Mouse (Mus musculus): ENCODE results near the gene Ip6k1. TPM values are rescaled to one million over a fixed set of nuclear protein-coding genes. Genes with fewer than 3 reads are reported as not detected.
A peak's percentile ranks its signal among the peaks of the same experiment; 100 is the strongest.

Ip6k1 gene
- total and polyA plus RNA-seq, 3 experiments, result 30.8 to 58.5 (median 55.9) TPM

GRCm38 (mm10) chr9:107985131-107986119, 16.9 kb upstream of the Ip6k1 start, which contains the start of gene Inka1:
TSS of gene Inka1 (minus strand) at chr9:107985879.
- peaks cover 46% of the 10 kb centered on the region for H3K36me3 ChIP-seq (replicated peaks)
- H3K9me3 ChIP-seq (replicated peaks), result no peaks in the 10 kb centered on the region
- DNase-seq (ENCODE audit: low spot score), result peak; percentile 68
- H3K4me3 ChIP-seq (ENCODE audit: low read depth, low read length), result peak within 1 kb of the TSS; percentile 83
- peaks cover 79% of the 10 kb centered on the region for H3K4me1 ChIP-seq (ENCODE audit: insufficient read depth, low read depth, low read length)
- ATAC-seq (ENCODE audit: extremely low read depth, insufficient number of reproducible peaks, low FRiP score, poor library complexity, severe bottlenecking), result peak; percentile 22
- no peak for TF ChIP-seq CTCF (IDR thresholded peaks at IDR 0.05; ENCODE audit: low read depth, low read length)
- no peak for TF ChIP-seq GATA2 (IDR thresholded peaks at IDR 0.05; ENCODE audit: borderline replicate concordance, low read depth, low read length)
- no peak for TF ChIP-seq GATA1 (IDR thresholded peaks at IDR 0.05; ENCODE audit: borderline replicate concordance, low read length)
- no peak for TF ChIP-seq POLR2AphosphoS5 (IDR thresholded peaks at IDR 0.05; ENCODE audit: insufficient replicate concordance, low read depth, low read length)
- no peak for TF ChIP-seq TAL1 (conservative IDR thresholded peaks at IDR 0.05; ENCODE audit: low read depth, low read length)
- no peaks in the 10 kb centered on the region for H3K27me3 ChIP-seq (ENCODE audit: insufficient read depth, low read length)

- TF ChIP-seq CTCF (IDR thresholded peaks at IDR 0.05; ENCODE audit: low read depth, low read length) (peak; percentile 62), GATA2 (IDR thresholded peaks at IDR 0.05; ENCODE audit: borderline replicate concordance, low read depth, low read length) (peak; percentile 79; the same call in 1 of the 2 replicates), POLR2AphosphoS5 (IDR thresholded peaks at IDR 0.05; ENCODE audit: insufficient replicate concordance, low read depth, low read length) (no peak), GATA1 (IDR thresholded peaks at IDR 0.05; ENCODE audit: borderline replicate concordance, low read length) (no peak), TAL1 (conservative IDR thresholded peaks at IDR 0.05; ENCODE audit: low read depth, low read length) (no peak)
- Histone ChIP-seq H3K4me1 (ENCODE audit: insufficient read depth, low read depth, low read length) (peaks cover 69% of the 10 kb centered on the region), H3K4me3 (ENCODE audit: low read depth, low read length) (peak overlapping the region; percentile 83), H3K27me3 (ENCODE audit: insufficient read depth, low read length) (0 out of 2 replicates have a peak, but pooled peaks cover 4% of the 10 kb centered on the region), H3K36me3 (replicated peaks) (peaks cover 37% of the 10 kb centered on the region), H3K9me3 (replicated peaks) (no peaks in the 10 kb centered on the region)
- no peak for ATAC-seq (ENCODE audit: extremely low read depth, insufficient number of reproducible peaks, low FRiP score, poor library complexity, severe bottlenecking)
- DNase-seq (ENCODE audit: low spot score), result no peak
Measured at GRCm38 (mm10) chr9:107986376-107986775, 15.9 kb upstream of the Ip6k1 start.

- no peak for TF ChIP-seq TAL1 (conservative IDR thresholded peaks at IDR 0.05; ENCODE audit: low read depth, low read length)
- TF ChIP-seq CTCF (IDR thresholded peaks at IDR 0.05; ENCODE audit: low read depth, low read length), result no peak
- no peak for TF ChIP-seq GATA1 (IDR thresholded peaks at IDR 0.05; ENCODE audit: borderline replicate concordance, low read length)
- TF ChIP-seq POLR2AphosphoS5 (IDR thresholded peaks at IDR 0.05; ENCODE audit: insufficient replicate concordance, low read depth, low read length), result no peak
- no peak for TF ChIP-seq GATA2 (IDR thresholded peaks at IDR 0.05; ENCODE audit: borderline replicate concordance, low read depth, low read length)
- no peak for DNase-seq (ENCODE audit: low spot score)
- Histone ChIP-seq H3K4me3 (ENCODE audit: low read depth, low read length) (no peak overlapping the region), H3K4me1 (ENCODE audit: insufficient read depth, low read depth, low read length) (peaks cover 53% of the 10 kb centered on the region), H3K36me3 (replicated peaks) (peaks cover 23% of the 10 kb centered on the region), H3K9me3 (replicated peaks) (no peaks in the 10 kb centered on the region), H3K27me3 (ENCODE audit: insufficient read depth, low read length) (peaks cover 12% of the 10 kb centered on the region)
- ATAC-seq (ENCODE audit: extremely low read depth, insufficient number of reproducible peaks, low FRiP score, poor library complexity, severe bottlenecking), result no peak
Measured at GRCm38 (mm10) chr9:107987950-107988349, 14.4 kb upstream of the Ip6k1 start.

- no peak for TF ChIP-seq GATA2 (IDR thresholded peaks at IDR 0.05; ENCODE audit: borderline replicate concordance, low read depth, low read length)
- TF ChIP-seq TAL1 (conservative IDR thresholded peaks at IDR 0.05; ENCODE audit: low read depth, low read length), result no peak
- TF ChIP-seq POLR2AphosphoS5 (IDR thresholded peaks at IDR 0.05; ENCODE audit: insufficient replicate concordance, low read depth, low read length), result no peak
- no peak for TF ChIP-seq CTCF (IDR thresholded peaks at IDR 0.05; ENCODE audit: low read depth, low read length)
- no peak for TF ChIP-seq GATA1 (IDR thresholded peaks at IDR 0.05; ENCODE audit: borderline replicate concordance, low read length)
- Histone ChIP-seq H3K27me3 (ENCODE audit: insufficient read depth, low read length) (peaks cover 28% of the 10 kb centered on the region), H3K4me1 (ENCODE audit: insufficient read depth, low read depth, low read length) (peaks cover 23% of the 10 kb centered on the region), H3K4me3 (ENCODE audit: low read depth, low read length) (no peak within 1 kb of the TSS), H3K9me3 (replicated peaks) (no peaks in the 10 kb centered on the region), H3K36me3 (replicated peaks) (no peaks in the 10 kb centered on the region)
- ATAC-seq (ENCODE audit: extremely low read depth, insufficient number of reproducible peaks, low FRiP score, poor library complexity, severe bottlenecking) (no peak), DNase-seq (ENCODE audit: low spot score) (no peak)
Measured at GRCm38 (mm10) chr9:107992197-107992596, 10.1 kb upstream of the Ip6k1 start, which contains the start of gene Cdhr4. TSS of gene Cdhr4 (plus strand) at chr9:107992497.

GRCm38 (mm10) chr9:107993013-107993412, 9.3 kb upstream of the Ip6k1 start:
- peaks cover 28% of the 10 kb centered on the region for H3K27me3 ChIP-seq (ENCODE audit: insufficient read depth, low read length)
- H3K4me3 ChIP-seq (ENCODE audit: low read depth, low read length), result no peak overlapping the region
- no peaks in the 10 kb centered on the region for H3K9me3 ChIP-seq (replicated peaks)
- H3K36me3 ChIP-seq (replicated peaks), result no peaks in the 10 kb centered on the region
- TF ChIP-seq POLR2AphosphoS5 (IDR thresholded peaks at IDR 0.05; ENCODE audit: insufficient replicate concordance, low read depth, low read length) (no peak), TAL1 (conservative IDR thresholded peaks at IDR 0.05; ENCODE audit: low read depth, low read length) (no peak), CTCF (IDR thresholded peaks at IDR 0.05; ENCODE audit: low read depth, low read length) (no peak), GATA2 (IDR thresholded peaks at IDR 0.05; ENCODE audit: borderline replicate concordance, low read depth, low read length) (no peak)
- no peak for DNase-seq (ENCODE audit: low spot score)
- H3K4me1 ChIP-seq (ENCODE audit: insufficient read depth, low read depth, low read length), result peaks cover 19% of the 10 kb centered on the region
- no peak for ATAC-seq (ENCODE audit: extremely low read depth, insufficient number of reproducible peaks, low FRiP score, poor library complexity, severe bottlenecking)

GRCm38 (mm10) chr9:107994464-107994863, 7.8 kb upstream of the Ip6k1 start:
- TF ChIP-seq TAL1 (conservative IDR thresholded peaks at IDR 0.05; ENCODE audit: low read depth, low read length), result no peak
- no peak for TF ChIP-seq CTCF (IDR thresholded peaks at IDR 0.05; ENCODE audit: low read depth, low read length)
- no peak for TF ChIP-seq GATA1 (IDR thresholded peaks at IDR 0.05; ENCODE audit: borderline replicate concordance, low read length)
- TF ChIP-seq GATA2 (IDR thresholded peaks at IDR 0.05; ENCODE audit: borderline replicate concordance, low read depth, low read length), result no peak
- no peak for TF ChIP-seq POLR2AphosphoS5 (IDR thresholded peaks at IDR 0.05; ENCODE audit: insufficient replicate concordance, low read depth, low read length)
- H3K36me3 ChIP-seq (replicated peaks), result no peaks in the 10 kb centered on the region
- peaks cover 15% of the 10 kb centered on the region for H3K4me1 ChIP-seq (ENCODE audit: insufficient read depth, low read depth, low read length)
- H3K4me3 ChIP-seq (ENCODE audit: low read depth, low read length), result no peak overlapping the region
- no peaks in the 10 kb centered on the region for H3K9me3 ChIP-seq (replicated peaks)
- no peak for ATAC-seq (ENCODE audit: extremely low read depth, insufficient number of reproducible peaks, low FRiP score, poor library complexity, severe bottlenecking)
- DNase-seq (ENCODE audit: low spot score), result no peak
- peaks cover 38% of the 10 kb centered on the region for H3K27me3 ChIP-seq (ENCODE audit: insufficient read depth, low read length)

All from G1E (cell line).